Mouse (Mus musculus) liver, adult 2 months (tissue): ENCODE data around the gene Cyp2g1. TPM values are rescaled to one million over a fixed set of nuclear protein-coding genes. Genes with fewer than 3 reads are reported as not detected.
"Not testable (repeated sequence)": the region's sequence is repeated elsewhere in the genome, so short reads cannot be mapped to it uniquely, and the experiment has no call there.

ENCODE experiments used
- DNase-seq: peaks from one replicate; pipeline ENCODE4 v3.0.0-alpha.2; 2011; ENCODE audit warnings: low read depth, low spot score; ENCODE audit errors: extremely low read depth
- H3K27ac ChIP-seq: fragments of 200-500 bp; replicated peaks from 2 replicates; pipeline ENCODE4 v1.5.1; 2012; ENCODE audit warnings: low read depth, mild to moderate bottlenecking, control low read depth, inconsistent platforms, low read length; ENCODE audit not compliant: insufficient read depth
- H3K27me3 ChIP-seq: fragments of 200-500 bp; 2 replicates; pipeline ENCODE4 v1.6.1; 2012; ENCODE audit warnings: mild to moderate bottlenecking, moderate library complexity, low read length, inconsistent platforms; ENCODE audit not compliant: control insufficient read depth, insufficient read depth
- H3K36me3 ChIP-seq: fragments of 200-500 bp; 2 replicates; pipeline ENCODE4 v1.6.1; 2012; ENCODE audit warnings: low read length, inconsistent platforms; ENCODE audit not compliant: control insufficient read depth, insufficient read depth
- H3K4me1 ChIP-seq: fragments of 200-500 bp; 2 replicates; pipeline ENCODE4 v1.6.1; 2011; ENCODE audit warnings: low read length; ENCODE audit not compliant: control insufficient read depth, insufficient read depth
- H3K4me3 ChIP-seq: fragments of 200-500 bp; 2 replicates; pipeline ENCODE4 v1.5.1; 2011; ENCODE audit warnings: low read depth, mild to moderate bottlenecking, control low read depth, low read length, moderate library complexity; ENCODE audit not compliant: insufficient read depth
- H3K79me2 ChIP-seq: fragments of 200-500 bp; 2 replicates; pipeline ENCODE4 v1.6.1; 2012; ENCODE audit warnings: inconsistent platforms, mild to moderate bottlenecking, low read length, moderate library complexity; ENCODE audit not compliant: control insufficient read depth, insufficient read depth
- H3K9ac ChIP-seq: fragments of 200-500 bp; 2 replicates; pipeline ENCODE4 v1.6.1; 2012; ENCODE audit warnings: low read depth, mild to moderate bottlenecking, control low read depth, inconsistent platforms, low read length
- WGBS: fragments of 180-500 bp; shearing (Covaris S2); methylation state at CpG from one replicate; pipeline ENCODE4 v1.1.7; 2018; 5-methylcytosine and 5-hydroxymethylcytosine counted together
- polyA plus RNA-seq: library from polyadenylated mRNA; depleted of rRNA; stranded (reverse); fragments of >200 nt; gene quantifications from 2 replicates; pipeline ENCODE4 v1.2.3, GENCODE M21; 2012; rRNA removed
- total RNA-seq: library from RNA; depleted of rRNA; stranded (reverse); fragments of >200 nt; gene quantifications from 2 replicates; pipeline ENCODE4 v1.2.3, GENCODE M21; 2014; rRNA removed

Cyp2g1 gene
- total and polyA plus RNA-seq, 2 experiments, result 8.5 to 14.6 TPM

GRCm38 (mm10) chr7:26843400-26843799 is 34.7 kb downstream of the Cyp2g1 start:
- H3K27ac ChIP-seq, H3K9ac ChIP-seq, H3K36me3 ChIP-seq, H3K4me1 ChIP-seq, H3K4me3 ChIP-seq, H3K79me2 ChIP-seq, H3K27me3 ChIP-seq: not testable (repeated sequence)
- DNase-seq, result peak; percentile 86
- WGBS, result 14% methylated on average over 2 of the region's 2 CpGs

GRCm38 (mm10) chr7:26850063-26850462 is 41.4 kb downstream of the Cyp2g1 start:
- not testable (repeated sequence) for H3K4me3 ChIP-seq, H3K79me2 ChIP-seq, DNase-seq, H3K36me3 ChIP-seq, H3K27me3 ChIP-seq, H3K27ac ChIP-seq, H3K9ac ChIP-seq, H3K4me1 ChIP-seq

Other genes starting within 250 kb of the Cyp2g1 start
- gene Vmn1r185, start 190.4 kb upstream of the Cyp2g1 start, total RNA-seq, result not detected in 2 replicates
- gene Vmn1r185, start 190.4 kb upstream of the Cyp2g1 start, polyA plus RNA-seq, result not detected in 2 replicates
- gene Cyp2b23, start 122.5 kb upstream of the Cyp2g1 start, total RNA-seq, result not detected in 2 replicates
- not detected in 2 replicates for gene Cyp2b23, start 122.5 kb upstream of the Cyp2g1 start, polyA plus RNA-seq
- not detected in 2 replicates for gene Cyp2b19, start 51.8 kb upstream of the Cyp2g1 start, total RNA-seq
- gene Cyp2b19, start 51.8 kb upstream of the Cyp2g1 start, polyA plus RNA-seq, result not detected in 2 replicates
- gene Cyp2a5, start 26.4 kb downstream of the Cyp2g1 start, total RNA-seq, result 1,078 and 1,690 TPM in 2 replicates
- 424 and 429 TPM in 2 replicates for gene Cyp2a5, start 26.4 kb downstream of the Cyp2g1 start, polyA plus RNA-seq
- 36.9 and 78.1 TPM in 2 replicates for gene Cyp2a22, start 130.5 kb downstream of the Cyp2g1 start, total RNA-seq
- 27.6 and 96.1 TPM in 2 replicates for gene Cyp2a22, start 130.5 kb downstream of the Cyp2g1 start, polyA plus RNA-seq
- gene Cyp2a12, start 220.2 kb downstream of the Cyp2g1 start, total RNA-seq, result 815 and 1,006 TPM in 2 replicates
- gene Cyp2a12, start 220.2 kb downstream of the Cyp2g1 start, polyA plus RNA-seq, result 590 and 699 TPM in 2 replicates